Mouse (Mus musculus): ENCODE results near the gene Btrc. TPM values are rescaled to one million over a fixed set of nuclear protein-coding genes. Genes with fewer than 3 reads are reported as not detected.

Gene Btrc
- polyA plus RNA-seq, 2 experiments = 41.5 to 44.1 TPM

GRCm38 (mm10) chr19:45573033-45573432 is 209.5 kb downstream of the Btrc start:
- H3K4me2 ChIP-seq (replicated peaks; ENCODE audit: low read depth, low read length, severe bottlenecking) = no peak overlapping the region
- H3K9ac ChIP-seq (ENCODE audit: low read depth, low read length, severe bottlenecking) = no peak overlapping the region
- no peaks in the 10 kb centered on the region for H3K27me3 ChIP-seq (ENCODE audit: control insufficient read depth, insufficient read depth, low read length)
- H3K4me3 ChIP-seq (replicated peaks; ENCODE audit: low read length) = no peak overlapping the region
- no peaks in the 10 kb centered on the region for H3K9me3 ChIP-seq (ENCODE audit: control insufficient read depth, low read length)
- ATAC-seq (ENCODE audit: low FRiP score, low read depth) (no peak), DNase-seq (ENCODE audit: low spot score) (no peak)
- 75% methylated on average over 6 of the region's 6 CpGs for WGBS
- peaks cover 37% of the 10 kb centered on the region for H3K4me1 ChIP-seq (ENCODE audit: control insufficient read depth, insufficient read depth, low read length)
- H3K36me3 ChIP-seq (ENCODE audit: control insufficient read depth, insufficient read depth, low read length) = peaks cover 20% of the 10 kb centered on the region
- no peak overlapping the region for H3K27ac ChIP-seq (replicated peaks; ENCODE audit: low read depth, low read length)
- TF ChIP-seq POLR2A (IDR thresholded peaks at IDR 0.05; ENCODE audit: borderline replicate concordance, extremely low read depth, insufficient read depth, insufficient read length) = no peak

- H3K9me3 ChIP-seq (ENCODE audit: control insufficient read depth, low read length) = no peaks in the 10 kb centered on the region
- no peak overlapping the region for H3K9ac ChIP-seq (ENCODE audit: low read depth, low read length, severe bottlenecking)
- H3K4me1 ChIP-seq (ENCODE audit: control insufficient read depth, insufficient read depth, low read length) = peaks cover 33% of the 10 kb centered on the region
- ATAC-seq (ENCODE audit: low FRiP score, low read depth) (peak; percentile 42; the same call in 1 of the 2 replicates), DNase-seq (ENCODE audit: low spot score) (peak; percentile 76)
- no peak for TF ChIP-seq POLR2A (IDR thresholded peaks at IDR 0.05; ENCODE audit: borderline replicate concordance, extremely low read depth, insufficient read depth, insufficient read length)
- 23% methylated on average over 6 of the region's 6 CpGs for WGBS
- H3K27ac ChIP-seq (replicated peaks; ENCODE audit: low read depth, low read length) = no peak overlapping the region
- no peak overlapping the region for H3K4me2 ChIP-seq (replicated peaks; ENCODE audit: low read depth, low read length, severe bottlenecking)
- peaks cover 27% of the 10 kb centered on the region for H3K36me3 ChIP-seq (ENCODE audit: control insufficient read depth, insufficient read depth, low read length)
- H3K27me3 ChIP-seq (ENCODE audit: control insufficient read depth, insufficient read depth, low read length) = no peaks in the 10 kb centered on the region
- no peak overlapping the region for H3K4me3 ChIP-seq (replicated peaks; ENCODE audit: low read length)
Measured at GRCm38 (mm10) chr19:45573861-45574267, 210.3 kb downstream of the Btrc start.

GRCm38 (mm10) chr19:45574339-45574898 is 210.9 kb downstream of the Btrc start:
- H3K36me3 ChIP-seq (ENCODE audit: control insufficient read depth, insufficient read depth, low read length) = peaks cover 33% of the 10 kb centered on the region
- H3K27me3 ChIP-seq (ENCODE audit: control insufficient read depth, insufficient read depth, low read length) = no peaks in the 10 kb centered on the region
- no peak for TF ChIP-seq POLR2A (IDR thresholded peaks at IDR 0.05; ENCODE audit: borderline replicate concordance, extremely low read depth, insufficient read depth, insufficient read length)
- H3K9ac ChIP-seq (ENCODE audit: low read depth, low read length, severe bottlenecking) = no peak overlapping the region
- H3K9me3 ChIP-seq (ENCODE audit: control insufficient read depth, low read length) = no peaks in the 10 kb centered on the region
- WGBS = 49% methylated on average over 7 of the region's 7 CpGs
- no peak overlapping the region for H3K4me3 ChIP-seq (replicated peaks; ENCODE audit: low read length)
- ATAC-seq (ENCODE audit: low FRiP score, low read depth) (peak; percentile 48; the same call in 1 of the 2 replicates), DNase-seq (ENCODE audit: low spot score) (no peak)
- H3K4me2 ChIP-seq (replicated peaks; ENCODE audit: low read depth, low read length, severe bottlenecking) = no peak overlapping the region
- no peak overlapping the region for H3K27ac ChIP-seq (replicated peaks; ENCODE audit: low read depth, low read length)
- peaks cover 29% of the 10 kb centered on the region for H3K4me1 ChIP-seq (ENCODE audit: control insufficient read depth, insufficient read depth, low read length)

GRCm38 (mm10) chr19:45574941-45575631 is 211.6 kb downstream of the Btrc start:
- whole genome bisulfite sequencing = 48% methylated on average over 19 of the region's 19 CpGs

GRCm38 (mm10) chr19:45575632-45576001 is 212.1 kb downstream of the Btrc start:
- H3K27me3 ChIP-seq (ENCODE audit: control insufficient read depth, insufficient read depth, low read length) = no peaks in the 10 kb centered on the region
- no peak for ATAC-seq (ENCODE audit: low FRiP score, low read depth)

More at GRCm38 (mm10) chr19:45574941-45575631, 211.6 kb downstream of the Btrc start:
- Histone ChIP-seq H3K4me3 (replicated peaks; ENCODE audit: low read length) (no peak overlapping the region), H3K9me3 (ENCODE audit: control insufficient read depth, low read length) (no peaks in the 10 kb centered on the region), H3K27ac (replicated peaks; ENCODE audit: low read depth, low read length) (0 out of 2 replicates have a peak overlapping the region, but pooled peaks have one; percentile 15), H3K4me1 (ENCODE audit: control insufficient read depth, insufficient read depth, low read length) (peaks cover 25% of the 10 kb centered on the region), H3K27me3 (ENCODE audit: control insufficient read depth, insufficient read depth, low read length) (no peaks in the 10 kb centered on the region), H3K4me2 (replicated peaks; ENCODE audit: low read depth, low read length, severe bottlenecking) (no peak overlapping the region), H3K36me3 (ENCODE audit: control insufficient read depth, insufficient read depth, low read length) (peaks cover 37% of the 10 kb centered on the region), H3K9ac (ENCODE audit: low read depth, low read length, severe bottlenecking) (no peak overlapping the region)
- no peak for DNase-seq (ENCODE audit: low spot score)
- TF ChIP-seq POLR2A (IDR thresholded peaks at IDR 0.05; ENCODE audit: borderline replicate concordance, extremely low read depth, insufficient read depth, insufficient read length) = no peak
- no peak for ATAC-seq (ENCODE audit: low FRiP score, low read depth)

More at GRCm38 (mm10) chr19:45575632-45576001, 212.1 kb downstream of the Btrc start:
- Histone ChIP-seq H3K4me3 (replicated peaks; ENCODE audit: low read length) (no peak overlapping the region), H3K9me3 (ENCODE audit: control insufficient read depth, low read length) (no peaks in the 10 kb centered on the region), H3K27ac (replicated peaks; ENCODE audit: low read depth, low read length) (no peak overlapping the region), H3K36me3 (ENCODE audit: control insufficient read depth, insufficient read depth, low read length) (peaks cover 37% of the 10 kb centered on the region), H3K9ac (ENCODE audit: low read depth, low read length, severe bottlenecking) (no peak overlapping the region; the same call in 1 of the 2 replicates), H3K4me2 (replicated peaks; ENCODE audit: low read depth, low read length, severe bottlenecking) (no peak overlapping the region), H3K4me1 (ENCODE audit: control insufficient read depth, insufficient read depth, low read length) (peaks cover 28% of the 10 kb centered on the region)
- 15% methylated on average over 8 of the region's 8 CpGs for WGBS
- no peak for TF ChIP-seq POLR2A (IDR thresholded peaks at IDR 0.05; ENCODE audit: borderline replicate concordance, extremely low read depth, insufficient read depth, insufficient read length)
- no peak for DNase-seq (ENCODE audit: low spot score)

Data from limb, embryonic 14.5 days (tissue).